Mouse (Mus musculus) myocyte (in vitro differentiated cells): ENCODE measurements around the gene H2-K1.

Source experiments
- MAX ChIP-seq: IDR thresholded peaks from one replicate; pipeline ENCODE4 v1.6.1; 2011; ENCODE audit warnings: low read depth, mild to moderate bottlenecking, control low read depth
- MYOD1 ChIP-seq, 3 experiments: IDR thresholded peaks; one replicate each; pipeline ENCODE4 v1.6.1; 2011; ENCODE audit warnings: control low read depth in 2 of 3, low read depth in 2 of 3, mild to moderate bottlenecking in 2 of 3, moderate library complexity in 1 of 3; ENCODE audit not compliant: insufficient read length in 2 of 3, control insufficient read depth in 1 of 3
- MYOG ChIP-seq, 3 experiments: IDR thresholded peaks; one replicate each; pipeline ENCODE4 v1.6.1; 2011; ENCODE audit warnings: control low read depth in 2 of 3, low read depth in 2 of 3, mild to moderate bottlenecking in 2 of 3; ENCODE audit not compliant: insufficient read length in 2 of 3, control insufficient read depth in 1 of 3, insufficient read depth in 1 of 3
- POLR2A ChIP-seq: IDR thresholded peaks from one replicate; pipeline ENCODE4 v1.6.1; 2011; ENCODE audit warnings: low read depth, mild to moderate bottlenecking, control low read depth, moderate library complexity; ENCODE audit not compliant: insufficient read length
- POLR2AphosphoS2 ChIP-seq: IDR thresholded peaks from one replicate; pipeline ENCODE4 v1.6.1; 2011; ENCODE audit warnings: low read depth, control low read depth; ENCODE audit not compliant: insufficient read length
- TCF12 ChIP-seq: IDR thresholded peaks from one replicate; pipeline ENCODE4 v1.6.1; 2011; ENCODE audit warnings: mild to moderate bottlenecking, control low read depth; ENCODE audit not compliant: poor library complexity, insufficient read depth, severe bottlenecking
- TCF3 ChIP-seq: IDR thresholded peaks from one replicate; pipeline ENCODE4 v1.6.1; 2011; ENCODE audit warnings: low read depth, control low read depth; ENCODE audit not compliant: insufficient read length
- USF1 ChIP-seq: IDR thresholded peaks from one replicate; pipeline ENCODE4 v1.6.1; 2011; ENCODE audit warnings: low read depth, mild to moderate bottlenecking, control low read depth, moderate library complexity

DNA sequence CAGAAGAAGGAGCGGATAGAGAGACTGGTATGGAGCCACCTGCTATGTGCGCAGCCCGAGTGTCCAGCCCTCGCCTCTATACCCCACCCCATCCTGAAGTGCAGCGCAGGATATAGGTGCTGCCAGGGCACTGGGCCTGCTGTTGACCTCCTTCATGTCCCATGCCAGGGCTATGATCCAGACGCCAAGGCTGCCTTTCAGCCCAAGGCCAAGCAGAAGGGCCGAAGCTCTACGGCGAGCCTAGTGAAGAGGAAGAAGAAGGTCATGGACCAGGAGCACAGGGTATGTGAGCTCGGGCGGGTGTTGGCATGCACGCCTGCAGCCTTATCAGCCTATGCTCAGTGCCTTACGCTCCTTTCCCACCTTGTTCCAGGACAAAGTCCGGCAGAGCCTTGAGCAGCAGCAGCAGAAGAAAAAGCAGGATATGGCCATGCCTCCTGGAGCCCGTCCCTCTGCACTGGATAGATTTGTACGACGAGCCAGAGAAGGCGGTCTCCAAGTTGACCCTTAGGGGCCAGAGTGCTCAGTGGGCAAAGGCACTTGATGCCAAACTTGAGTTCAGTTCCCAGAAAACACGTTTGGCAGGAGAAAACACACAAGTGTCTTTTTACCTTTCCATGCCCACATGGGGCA, 51.1 kb downstream of the H2-K1 start:
- TF ChIP-seq MYOD1 (IDR thresholded peaks at IDR 0.05; ENCODE audit: control insufficient read depth in 1 of 3, insufficient read length in 2 of 3, low read depth in 2 of 3) (no peak), MAX (no peak), POLR2A (no peak), POLR2AphosphoS2 (no peak), USF1 (no peak), TCF3 (no peak), TCF12 (no peak), MYOG (IDR thresholded peaks at IDR 0.05; ENCODE audit: control insufficient read depth in 1 of 3, insufficient read depth in 1 of 3, insufficient read length in 2 of 3, low read depth in 2 of 3) (no peak)
